Mouse (Mus musculus): ENCODE data around the gene Mmp25. TPM values are rescaled to one million over a fixed set of nuclear protein-coding genes. Genes with fewer than 3 reads are reported as not detected.

Mmp25 gene
- total and polyA plus RNA-seq, 2 experiments from 2014 or later = 0.66 to 1.0 TPM

GRCm38 (mm10) chr17:23645894-23646293, 817 bp upstream of the Mmp25 start:
- Histone ChIP-seq H3K9ac (replicated peaks; ENCODE audit: low read length, poor library complexity, severe bottlenecking) (no peak overlapping the region), H3K27ac (ENCODE audit: low read depth, low read length) (no peak overlapping the region), H3K27me3 (ENCODE audit: insufficient read depth, low read length) (peaks cover 20% of the 10 kb centered on the region; the same call in 1 of the 2 replicates), H3K4me1 (ENCODE audit: insufficient read depth, low read length) (0 out of 2 replicates have a peak, but pooled peaks cover 6% of the 10 kb centered on the region), H3K4me3 (ENCODE audit: low read depth, low read length) (no peak overlapping the region), H3K9me3 (ENCODE audit: low read length) (no peaks in the 10 kb centered on the region), H3K36me3 (ENCODE audit: insufficient read depth, low read length) (no peaks in the 10 kb centered on the region), H3K4me2 (ENCODE audit: low read depth, low read length, poor library complexity, severe bottlenecking) (no peak overlapping the region)
- no peak for ATAC-seq (ENCODE audit: low FRiP score)
- WGBS = 30% methylated on average over 10 of the region's 10 CpGs
- no peak for DNase-seq (ENCODE audit: low spot score)
- TF ChIP-seq CTCF (IDR thresholded peaks at IDR 0.05) = no peak

GRCm38 (mm10) chr17:23631241-23631640, 13.8 kb downstream of the Mmp25 start:
- Histone ChIP-seq H3K4me2 (ENCODE audit: low read depth, low read length, poor library complexity, severe bottlenecking) (no peak overlapping the region), H3K4me1 (ENCODE audit: insufficient read depth, low read length) (no peaks in the 10 kb centered on the region), H3K4me3 (ENCODE audit: low read depth, low read length) (no peak overlapping the region), H3K36me3 (ENCODE audit: insufficient read depth, low read length) (no peaks in the 10 kb centered on the region), H3K9me3 (ENCODE audit: low read length) (no peaks in the 10 kb centered on the region), H3K9ac (replicated peaks; ENCODE audit: low read length, poor library complexity, severe bottlenecking) (no peak overlapping the region), H3K27me3 (ENCODE audit: insufficient read depth, low read length) (no peaks in the 10 kb centered on the region), H3K27ac (ENCODE audit: low read depth, low read length) (no peak overlapping the region)
- ATAC-seq (ENCODE audit: low FRiP score) (no peak), DNase-seq (ENCODE audit: low spot score) (no peak)
- WGBS = 85% methylated on average over 8 of the region's 8 CpGs
- TF ChIP-seq CTCF (IDR thresholded peaks at IDR 0.05) = no peak

- Histone ChIP-seq H3K4me1 (ENCODE audit: insufficient read depth, low read length) (no peaks in the 10 kb centered on the region), H3K27ac (ENCODE audit: low read depth, low read length) (no peak overlapping the region), H3K4me3 (ENCODE audit: low read depth, low read length) (peak overlapping the region; percentile 8; the same call in 1 of the 2 replicates), H3K9me3 (ENCODE audit: low read length) (no peaks in the 10 kb centered on the region), H3K36me3 (ENCODE audit: insufficient read depth, low read length) (no peaks in the 10 kb centered on the region), H3K27me3 (ENCODE audit: insufficient read depth, low read length) (no peaks in the 10 kb centered on the region), H3K9ac (replicated peaks; ENCODE audit: low read length, poor library complexity, severe bottlenecking) (0 out of 2 replicates have a peak overlapping the region, but pooled peaks have one; percentile 8), H3K4me2 (ENCODE audit: low read depth, low read length, poor library complexity, severe bottlenecking) (peak overlapping the region; percentile 40)
- TF ChIP-seq CTCF (IDR thresholded peaks at IDR 0.05) = peak; percentile 76
- DNase-seq (ENCODE audit: low spot score) (peak; percentile 58), ATAC-seq (ENCODE audit: low FRiP score) (peak; percentile 79)
- WGBS = 16% methylated on average over 22 of the region's 22 CpGs
Measured at GRCm38 (mm10) chr17:23630195-23631020, 14.7 kb downstream of the Mmp25 start.

GRCm38 (mm10) chr17:23627813-23628212, 17.3 kb downstream of the Mmp25 start:
- H3K4me3 ChIP-seq (ENCODE audit: low read depth, low read length) = no peak overlapping the region
- TF ChIP-seq CTCF (IDR thresholded peaks at IDR 0.05) = no peak
- H3K9ac ChIP-seq (replicated peaks; ENCODE audit: low read length, poor library complexity, severe bottlenecking) = no peak overlapping the region
- H3K36me3 ChIP-seq (ENCODE audit: insufficient read depth, low read length) = no peaks in the 10 kb centered on the region
- no peak overlapping the region for H3K4me2 ChIP-seq (ENCODE audit: low read depth, low read length, poor library complexity, severe bottlenecking)
- no peaks in the 10 kb centered on the region for H3K4me1 ChIP-seq (ENCODE audit: insufficient read depth, low read length)
- no peaks in the 10 kb centered on the region for H3K27me3 ChIP-seq (ENCODE audit: insufficient read depth, low read length)
- H3K9me3 ChIP-seq (ENCODE audit: low read length) = no peaks in the 10 kb centered on the region
- no peak overlapping the region for H3K27ac ChIP-seq (ENCODE audit: low read depth, low read length)
- DNase-seq (ENCODE audit: low spot score) = no peak
- 32% methylated on average over 7 of the region's 7 CpGs for WGBS
- no peak for ATAC-seq (ENCODE audit: low FRiP score)

GRCm38 (mm10) chr17:23620351-23620750, 24.7 kb downstream of the Mmp25 start:
- WGBS = 83% methylated on average over 7 of the region's 7 CpGs
- no peak for TF ChIP-seq CTCF (IDR thresholded peaks at IDR 0.05)
- no peaks in the 10 kb centered on the region for H3K36me3 ChIP-seq (ENCODE audit: insufficient read depth, low read length)

GRCm38 (mm10) chr17:23617087-23617486, 28.0 kb downstream of the Mmp25 start:
- 69% methylated on average over 9 of the region's 9 CpGs for WGBS

More at GRCm38 (mm10) chr17:23620351-23620750, 24.7 kb downstream of the Mmp25 start:
- no peak overlapping the region for H3K9ac ChIP-seq (replicated peaks; ENCODE audit: low read length, poor library complexity, severe bottlenecking)
- H3K9me3 ChIP-seq (ENCODE audit: low read length) = no peaks in the 10 kb centered on the region
- no peaks in the 10 kb centered on the region; the same call in 1 of the 2 replicates for H3K27me3 ChIP-seq (ENCODE audit: insufficient read depth, low read length)
- no peak for DNase-seq (ENCODE audit: low spot score)
- no peak for ATAC-seq (ENCODE audit: low FRiP score)
- no peak overlapping the region for H3K4me3 ChIP-seq (ENCODE audit: low read depth, low read length)
- no peaks in the 10 kb centered on the region for H3K4me1 ChIP-seq (ENCODE audit: insufficient read depth, low read length)
- H3K4me2 ChIP-seq (ENCODE audit: low read depth, low read length, poor library complexity, severe bottlenecking) = no peak overlapping the region
- no peak overlapping the region for H3K27ac ChIP-seq (ENCODE audit: low read depth, low read length)

More at GRCm38 (mm10) chr17:23617087-23617486, 28.0 kb downstream of the Mmp25 start:
- no peak overlapping the region for H3K4me3 ChIP-seq (ENCODE audit: low read depth, low read length)
- H3K27me3 ChIP-seq (ENCODE audit: insufficient read depth, low read length) = no peaks in the 10 kb centered on the region; the same call in 1 of the 2 replicates
- no peaks in the 10 kb centered on the region for H3K9me3 ChIP-seq (ENCODE audit: low read length)
- H3K4me2 ChIP-seq (ENCODE audit: low read depth, low read length, poor library complexity, severe bottlenecking) = no peak overlapping the region
- no peaks in the 10 kb centered on the region for H3K4me1 ChIP-seq (ENCODE audit: insufficient read depth, low read length)
- H3K36me3 ChIP-seq (ENCODE audit: insufficient read depth, low read length) = no peaks in the 10 kb centered on the region
- no peak overlapping the region for H3K27ac ChIP-seq (ENCODE audit: low read depth, low read length)
- no peak for DNase-seq (ENCODE audit: low spot score)
- TF ChIP-seq CTCF (IDR thresholded peaks at IDR 0.05) = no peak
- ATAC-seq (ENCODE audit: low FRiP score) = no peak
- no peak overlapping the region for H3K9ac ChIP-seq (replicated peaks; ENCODE audit: low read length, poor library complexity, severe bottlenecking)
